Mouse (Mus musculus) heart, adult 2 months (tissue): Measurements from ENCODE around the gene Zfp457.

Experiments
- CTCF ChIP-seq: fragments of 200-600 bp; IDR thresholded peaks from 2 replicates; pipeline ENCODE4 v1.8.1; 2022; ENCODE audit warnings: antibody characterized with exemption, mild to moderate bottlenecking, moderate library complexity
- EP300 ChIP-seq: fragments of 200-500 bp; IDR thresholded peaks from 2 replicates; pipeline ENCODE4 v1.6.1; 2011; ENCODE audit warnings: low read depth, low read length, control low read depth; ENCODE audit not compliant: insufficient read depth
- POLR2A ChIP-seq: fragments of 200-500 bp; IDR thresholded peaks from 2 replicates; pipeline ENCODE4 v1.6.1; 2011; ENCODE audit warnings: mild to moderate bottlenecking, low read depth, low read length, control low read depth; ENCODE audit not compliant: insufficient read depth

DNA sequence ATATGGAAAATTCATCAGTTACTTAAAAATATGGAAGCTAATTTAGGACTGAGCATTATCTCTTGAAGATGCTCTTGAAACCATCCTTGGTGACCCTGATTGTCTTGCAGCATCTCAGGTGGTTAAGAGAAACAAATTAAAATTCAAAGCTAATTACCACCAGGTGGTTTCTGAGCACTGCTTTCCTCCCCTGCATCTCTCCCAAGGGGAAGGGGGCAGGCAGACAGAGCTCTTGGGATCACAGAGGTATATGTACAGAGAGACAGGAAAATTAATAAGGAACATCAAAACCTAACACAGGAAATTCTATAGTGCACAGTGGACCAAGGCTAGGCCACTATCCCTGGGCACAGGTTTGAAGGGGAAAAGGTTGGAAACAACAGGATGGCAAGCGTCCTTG lies 26.6 kb upstream of the Zfp457 start:
- no peak for TF ChIP-seq CTCF
- TF ChIP-seq POLR2A, result no peak
- no peak for TF ChIP-seq EP300
